Mouse (Mus musculus): ENCODE results near the gene Ppp1r12a.

DNA sequence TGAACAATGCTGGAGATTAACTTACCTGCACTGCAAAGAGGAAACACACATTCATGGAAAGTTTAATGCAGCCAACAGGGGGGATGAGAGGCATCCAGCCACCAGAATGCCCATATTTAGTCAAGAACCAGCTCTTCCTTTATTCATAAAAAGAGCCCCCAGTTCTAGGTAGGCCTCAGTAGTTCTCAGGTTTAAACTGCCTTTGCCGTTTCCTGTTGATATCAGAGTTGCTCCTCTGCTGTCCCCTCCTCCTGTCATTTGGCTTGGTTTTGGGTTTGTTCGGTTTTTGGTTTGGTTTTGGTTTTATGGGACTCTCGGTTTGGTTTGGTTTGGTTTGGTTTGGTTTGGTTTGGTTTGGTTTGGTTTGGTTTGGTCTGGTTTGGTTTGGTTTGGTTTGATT lies 32.8 kb upstream of the Ppp1r12a start:
- TF ChIP-seq CTCF (IDR thresholded peaks at IDR 0.05; ENCODE audit: low read depth, low read length) (no peak), TAL1 (conservative IDR thresholded peaks at IDR 0.05; ENCODE audit: low read depth, low read length) (no peak), POLR2AphosphoS5 (IDR thresholded peaks at IDR 0.05; ENCODE audit: insufficient replicate concordance, low read depth, low read length) (no peak), GATA1 (IDR thresholded peaks at IDR 0.05; ENCODE audit: borderline replicate concordance, low read length) (no peak)

All from G1E (cell line).